Mouse (Mus musculus) MEL (cell line): ENCODE data around the gene Retsat. TPM values are rescaled to one million over a fixed set of nuclear protein-coding genes. Genes with fewer than 3 reads are reported as not detected.

Source experiments
- polyA plus RNA-seq, 2 experiments: library from polyadenylated mRNA; stranded (reverse) in 1 of 2; unstranded in 1 of 2; fragments of >175 nt in 1 of 2; fragments of >200 nt in 1 of 2; gene quantifications; 2 replicates each; pipeline versions ENCODE4 v1.2.1 to v1.2.4; 2012; ENCODE audit warnings: low replicate concordance in 2 of 2, low read depth in 1 of 2; ENCODE audit not compliant: insufficient read length in 2 of 2, insufficient read depth in 1 of 2, missing spikeins in 1 of 2
- total RNA-seq: library from RNA; depleted of rRNA; stranded (reverse); fragments of 300-350 nt; gene quantifications from 2 replicates; pipeline ENCODE4 v1.2.3, GENCODE M21; 2012; rRNA removed

The Retsat gene
- total and polyA plus RNA-seq, 3 experiments = 40.3 to 61.5 TPM; not detected in 1

Other genes with a start within 250 kb of the Retsat start
- 0.15 and 0.16 TPM in 2 replicates for gene Tmem150a, start 243.0 kb upstream of the Retsat start, total RNA-seq
- gene Tmem150a, start 243.0 kb upstream of the Retsat start, polyA plus RNA-seq = 1 to 10 TPM in 1 of 2 experiments, not detected in 1; 2.5 TPM
- 47.2 and 50.7 TPM in 2 replicates for gene Rnf181, start 231.5 kb upstream of the Retsat start, total RNA-seq
- gene Rnf181, start 231.5 kb upstream of the Retsat start, polyA plus RNA-seq = 100 to 1,000 TPM; 107 to 268 TPM
- 490 and 593 TPM in 2 replicates for gene Vamp5, start 218.0 kb upstream of the Retsat start, total RNA-seq
- 100 to 1,000 TPM in 1 of 2 experiments, not detected in 1; 465 TPM for gene Vamp5, start 218.0 kb upstream of the Retsat start, polyA plus RNA-seq
- gene Vamp8, start 207.8 kb upstream of the Retsat start, total RNA-seq = 130 and 164 TPM in 2 replicates
- gene Vamp8, start 207.8 kb upstream of the Retsat start, polyA plus RNA-seq = 100 to 1,000 TPM in 1 of 2 experiments, not detected in 1; 179 TPM
- 5.0 and 5.2 TPM in 2 replicates for gene Ggcx, start 184.2 kb upstream of the Retsat start, total RNA-seq
- gene Ggcx, start 184.2 kb upstream of the Retsat start, polyA plus RNA-seq = 1 to 10 TPM in 1 of 2 experiments, not detected in 1; 5.4 TPM
- 233 and 319 TPM in 2 replicates for gene Mat2a, start 158.9 kb upstream of the Retsat start, total RNA-seq
- 1,000 to 10,000 TPM in 1 of 2 experiments, 100 to 1,000 TPM in 1; 357 to 3,179 TPM for gene Mat2a, start 158.9 kb upstream of the Retsat start, polyA plus RNA-seq
- gene Sh2d6, start 76.8 kb upstream of the Retsat start, total RNA-seq = not detected in 2 replicates
- gene Sh2d6, start 76.8 kb upstream of the Retsat start, polyA plus RNA-seq = under 1 TPM in 1 of 2 experiments, not detected in 1; 0.17 TPM
- 222 and 241 TPM in 2 replicates for gene Capg, start 54.1 kb upstream of the Retsat start, total RNA-seq
- 100 to 1,000 TPM in 1 of 2 experiments, not detected in 1; 283 TPM for gene Capg, start 54.1 kb upstream of the Retsat start, polyA plus RNA-seq
- gene Elmod3, start 62 bp upstream of the Retsat start, total RNA-seq = 4.2 and 4.6 TPM in 2 replicates
- gene Elmod3, start 62 bp upstream of the Retsat start, polyA plus RNA-seq = 10 to 100 TPM in 1 of 2 experiments, not detected in 1; 14.1 TPM
- 19.3 and 23.9 TPM in 2 replicates for gene Tgoln1, start 18.5 kb downstream of the Retsat start, total RNA-seq
- gene Tgoln1, start 18.5 kb downstream of the Retsat start, polyA plus RNA-seq = 100 to 1,000 TPM in 1 of 2 experiments, 10 to 100 TPM in 1; 20.6 to 106 TPM
- gene Tcf7l1, start 190.8 kb downstream of the Retsat start, total RNA-seq = not detected in 2 replicates
- gene Tcf7l1, start 190.8 kb downstream of the Retsat start, polyA plus RNA-seq = not detected